Mouse (Mus musculus) heart, postnatal 0 days (tissue): Measurements from ENCODE around the gene Begain. TPM values are rescaled to one million over a fixed set of nuclear protein-coding genes. Genes with fewer than 3 reads are reported as not detected.

Experiments
- ATAC-seq: fragments of 200-750 bp; cut with Nextera tagmentation; 2 replicates; pipeline ENCODE4 v1.8.0; 2017; ENCODE audit warnings: low read depth, moderate number of reproducible peaks, moderate library complexity; ENCODE audit not compliant: insufficient read depth
- DNase-seq: peaks from one replicate; pipeline ENCODE4 v3.0.0-alpha.2; 2016; ENCODE audit warnings: low spot score
- H3K27ac ChIP-seq: fragments of 300-500 bp; sonication (generic); 2 replicates; pipeline ENCODE4 v1.5.1; 2014; ENCODE audit warnings: low read depth, mild to moderate bottlenecking
- H3K27me3 ChIP-seq: fragments of 300-500 bp; sonication (generic); 2 replicates; pipeline ENCODE4 v1.6.1; 2014; ENCODE audit warnings: low read length, mixed read lengths; ENCODE audit not compliant: control insufficient read depth, insufficient read depth
- H3K36me3 ChIP-seq: fragments of 300-500 bp; sonication (generic); replicated peaks from 2 replicates; pipeline ENCODE4 v1.6.1; 2014; ENCODE audit warnings: low read length, mixed read lengths; ENCODE audit not compliant: control insufficient read depth, insufficient read depth
- H3K4me1 ChIP-seq: fragments of 300-500 bp; sonication (generic); 2 replicates; pipeline ENCODE4 v1.6.1; 2014; ENCODE audit warnings: antibody characterized with exemption; ENCODE audit not compliant: control insufficient read depth, insufficient read depth
- H3K4me2 ChIP-seq: fragments of 300-500 bp; sonication (generic); 2 replicates; pipeline ENCODE4 v1.6.1; 2014; ENCODE audit warnings: low read depth, mild to moderate bottlenecking, low read length, moderate library complexity
- H3K4me3 ChIP-seq: fragments of 300-500 bp; sonication (generic); 2 replicates; pipeline ENCODE4 v1.5.1; 2014; ENCODE audit warnings: low read depth, low read length
- H3K9ac ChIP-seq: fragments of 300-500 bp; sonication (generic); replicated peaks from 2 replicates; pipeline ENCODE4 v1.6.1; 2014; ENCODE audit warnings: low read depth, low read length, mixed read lengths
- H3K9me3 ChIP-seq: fragments of 300-500 bp; sonication (generic); replicated peaks from 2 replicates; pipeline ENCODE4 v1.6.1; 2016; ENCODE audit warnings: low read length; ENCODE audit not compliant: control insufficient read depth
- CTCF ChIP-seq: IDR thresholded peaks from 2 replicates; pipeline ENCODE4 v1.5.1; 2016; ENCODE audit warnings: antibody characterized with exemption, control low read depth, low read depth
- EP300 ChIP-seq: IDR thresholded peaks from 2 replicates; pipeline ENCODE4 v1.6.1; 2016; ENCODE audit warnings: antibody characterized with exemption, low read depth
- WGBS: fragments of 180-500 bp; shearing (Covaris S2); extraction: QIAGEN DNeasy Blood & Tissue Kit; methylation state at CpG from one replicate; pipeline ENCODE4 v1.1.7; 2014; 5-methylcytosine and 5-hydroxymethylcytosine counted together
- polyA plus RNA-seq: library from polyadenylated mRNA; unstranded; fragments of >200 nt; fragmentation: Nextera tagmentation; extraction: Ambion mirVana; gene quantifications from 2 replicates; pipeline ENCODE4 v1.2.1, GENCODE M21; 2015
- total RNA-seq: library from RNA; depleted of rRNA; stranded (reverse); fragments of >200 nt; gene quantifications from 2 replicates; pipeline ENCODE4 v1.2.3, GENCODE M21; 2014; ENCODE audit warnings: low replicate concordance

The Begain gene
- total and polyA plus RNA-seq, 2 experiments from 2014 or later, result 0.33 to 1.6 TPM

DNA sequence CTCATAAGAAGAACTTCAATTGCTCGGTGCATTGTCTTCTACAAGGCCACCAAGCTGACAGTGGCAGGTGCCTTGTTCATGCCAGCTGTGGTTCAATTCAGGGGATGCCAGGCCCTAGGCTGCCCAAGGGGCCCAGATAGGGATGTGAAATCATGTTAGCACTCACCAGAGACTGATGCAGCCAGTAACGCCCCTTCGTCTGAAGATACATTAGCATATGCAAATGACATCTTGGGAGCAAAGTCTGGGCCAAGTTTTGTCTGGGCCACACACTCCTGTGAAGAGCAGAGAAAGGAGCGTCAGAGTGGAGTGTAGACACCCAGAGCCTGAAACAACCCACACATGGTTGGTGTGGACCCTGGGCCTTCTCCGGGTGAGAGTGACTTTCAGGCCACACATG is 17.0 kb upstream of the Begain start:
- Histone ChIP-seq H3K27ac (no peak overlapping the region), H3K4me1 (no peaks in the 10 kb centered on the region), H3K27me3 (no peaks in the 10 kb centered on the region), H3K9me3 (no peaks in the 10 kb centered on the region), H3K4me2 (no peak overlapping the region), H3K4me3 (no peak overlapping the region), H3K36me3 (no peaks in the 10 kb centered on the region), H3K9ac (no peak overlapping the region)
- DNase-seq (no peak), ATAC-seq (no peak)
- TF ChIP-seq EP300, result no peak
- no peak for TF ChIP-seq CTCF
- 65% methylated on average over 5 of the region's 5 CpGs for WGBS

DNA sequence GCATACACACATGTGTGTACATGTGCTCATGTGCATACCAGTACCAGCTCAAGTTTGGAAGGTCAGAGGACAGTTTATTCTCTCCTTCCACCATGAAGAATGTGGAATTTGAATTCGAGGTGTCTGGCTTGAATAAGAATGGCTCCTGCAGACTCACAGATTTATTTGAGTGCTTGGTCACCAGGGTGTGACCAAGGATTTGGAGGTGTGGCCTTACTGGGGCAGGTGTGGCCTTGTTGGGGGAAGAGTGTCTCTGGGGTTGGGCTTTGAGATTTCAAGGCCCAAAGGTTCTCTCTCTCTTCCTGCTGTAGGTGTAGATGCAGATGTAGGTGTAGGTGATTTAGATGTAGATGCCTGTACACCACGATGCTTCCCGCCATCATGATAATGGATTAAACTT is 15.5 kb upstream of the Begain start:
- DNase-seq (no peak), ATAC-seq (no peak)
- Histone ChIP-seq H3K4me1 (no peaks in the 10 kb centered on the region), H3K27ac (no peak overlapping the region), H3K4me2 (no peak overlapping the region), H3K4me3 (no peak overlapping the region), H3K9me3 (no peaks in the 10 kb centered on the region), H3K36me3 (no peaks in the 10 kb centered on the region), H3K9ac (no peak overlapping the region), H3K27me3 (no peaks in the 10 kb centered on the region)
- TF ChIP-seq CTCF (no peak), EP300 (no peak)
- WGBS, result 77% methylated on average over 3 of the region's 3 CpGs

DNA sequence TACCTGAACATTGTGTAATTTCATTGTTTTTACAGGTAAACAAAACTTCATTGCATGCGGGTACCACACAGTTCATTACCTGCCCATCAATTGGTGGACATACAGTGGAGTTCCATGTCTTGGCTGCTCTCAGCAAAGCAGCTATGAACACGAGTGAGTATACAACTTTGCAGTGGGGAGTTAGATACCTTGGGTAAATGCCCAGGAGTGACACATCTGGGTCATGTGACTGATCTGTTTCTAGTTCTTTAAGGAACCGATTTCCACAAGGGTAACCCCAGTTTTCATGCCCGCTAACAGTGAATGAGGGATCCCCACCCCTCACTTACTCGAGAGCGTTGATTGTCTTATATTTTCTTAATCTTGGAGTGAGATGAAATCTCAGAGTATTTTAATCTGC is 9.0 kb upstream of the Begain start:
- H3K9me3 ChIP-seq, result no peaks in the 10 kb centered on the region
- WGBS, result 66% methylated on average over 6 of the region's 6 CpGs

DNA sequence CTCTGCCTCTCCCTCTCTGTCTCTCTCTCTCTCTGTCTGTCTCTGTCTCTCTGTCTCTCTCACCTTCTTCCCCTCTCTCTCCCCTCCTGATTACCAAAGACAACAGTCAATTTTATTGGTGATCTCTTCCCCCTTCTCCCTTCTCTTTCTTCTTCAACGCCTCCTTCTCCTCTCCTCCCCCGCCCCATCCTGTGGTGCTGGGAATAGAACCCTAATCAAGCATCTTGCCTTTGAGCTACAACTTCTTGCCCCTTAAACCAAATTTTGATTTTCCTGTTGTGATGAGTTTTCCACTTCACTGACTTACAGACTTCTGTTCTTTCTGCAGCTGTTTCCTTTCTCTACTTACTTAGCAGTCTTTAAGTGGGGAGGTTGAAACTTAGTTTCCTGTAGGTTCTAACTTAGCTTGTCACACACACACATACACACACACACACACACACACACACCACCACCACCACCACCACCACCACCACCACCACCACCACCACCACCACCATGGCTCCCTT is 6.8 kb upstream of the Begain start:
- no peaks in the 10 kb centered on the region for H3K36me3 ChIP-seq
- ATAC-seq, result no peak
- H3K4me3 ChIP-seq, result no peak overlapping the region
- H3K9ac ChIP-seq, result no peak overlapping the region
- 0 out of 2 replicates have a peak, but pooled peaks cover 9% of the 10 kb centered on the region for H3K27me3 ChIP-seq
- no peak for DNase-seq
- WGBS, result 54% methylated on average over 2 of the region's 2 CpGs
- H3K4me1 ChIP-seq, result no peaks in the 10 kb centered on the region
- no peak overlapping the region for H3K27ac ChIP-seq
- no peak overlapping the region for H3K4me2 ChIP-seq
- TF ChIP-seq EP300, result no peak
- TF ChIP-seq CTCF, result no peak
- H3K9me3 ChIP-seq, result no peaks in the 10 kb centered on the region

More for the DNA sequence above, 9.0 kb upstream of the Begain start:
- no peak for TF ChIP-seq EP300
- no peak for TF ChIP-seq CTCF
- H3K4me2 ChIP-seq, result no peak overlapping the region
- ATAC-seq (no peak), DNase-seq (no peak)
- H3K36me3 ChIP-seq, result no peaks in the 10 kb centered on the region
- H3K4me3 ChIP-seq, result no peak overlapping the region
- no peak overlapping the region for H3K9ac ChIP-seq
- no peaks in the 10 kb centered on the region for H3K4me1 ChIP-seq
- H3K27ac ChIP-seq, result no peak overlapping the region
- H3K27me3 ChIP-seq, result no peaks in the 10 kb centered on the region

DNA sequence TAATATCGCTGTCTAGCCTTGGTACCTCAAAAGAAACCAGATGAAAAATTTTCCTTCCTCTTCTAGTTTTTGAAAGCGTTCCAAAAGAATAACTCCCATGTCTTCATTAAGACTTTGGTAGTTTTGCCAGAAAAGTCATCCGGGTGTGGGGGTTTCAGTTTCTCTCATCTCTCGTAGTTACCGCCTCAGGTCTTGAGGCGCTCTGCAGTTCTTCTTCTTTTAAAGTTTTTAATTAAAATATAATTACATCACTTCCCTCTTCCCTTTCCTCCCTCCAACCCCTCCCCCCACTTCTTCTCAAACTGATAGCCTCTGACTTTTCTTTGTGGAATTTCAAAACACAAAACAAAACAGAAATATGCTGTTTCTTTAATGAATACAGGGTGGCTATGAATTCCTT is 6.1 kb upstream of the Begain start:
- no peak overlapping the region for H3K4me2 ChIP-seq
- no peak overlapping the region for H3K4me3 ChIP-seq
- H3K27me3 ChIP-seq, result peaks cover 15% of the 10 kb centered on the region; the same call in 1 of the 2 replicates
- DNase-seq (no peak), ATAC-seq (no peak)
- H3K4me1 ChIP-seq, result no peaks in the 10 kb centered on the region
- H3K36me3 ChIP-seq, result no peaks in the 10 kb centered on the region
- 60% methylated on average over 6 of the region's 6 CpGs for WGBS
- H3K9me3 ChIP-seq, result no peaks in the 10 kb centered on the region
- no peak overlapping the region for H3K9ac ChIP-seq
- TF ChIP-seq CTCF (no peak), EP300 (no peak)
- H3K27ac ChIP-seq, result no peak overlapping the region

DNA sequence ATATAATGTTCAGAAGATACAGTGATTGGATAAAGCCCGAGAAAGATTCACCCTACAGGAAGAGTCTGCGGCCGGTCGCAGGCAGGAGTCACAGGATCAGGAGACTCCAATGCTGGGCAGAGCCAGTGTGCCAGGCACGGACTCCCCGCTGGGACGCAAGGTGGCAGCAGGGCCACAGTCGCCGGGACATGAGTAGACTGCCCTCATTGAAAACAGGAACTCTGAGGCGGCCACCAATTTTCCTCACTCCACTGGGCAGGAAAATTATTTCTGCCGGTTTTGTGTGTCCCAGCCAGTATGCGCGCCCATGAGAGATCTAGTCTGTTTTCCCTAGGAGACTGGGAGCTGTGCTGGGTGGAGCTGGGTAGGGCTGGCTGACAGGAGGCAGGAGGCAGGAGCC is 3.2 kb upstream of the Begain start:
- peaks cover 3% of the 10 kb centered on the region; the same call in 1 of the 2 replicates for H3K4me1 ChIP-seq
- no peak overlapping the region for H3K9ac ChIP-seq
- TF ChIP-seq CTCF (no peak), EP300 (no peak)
- DNase-seq, result no peak
- no peak overlapping the region for H3K4me2 ChIP-seq
- peaks cover 33% of the 10 kb centered on the region for H3K27me3 ChIP-seq
- no peak for ATAC-seq
- WGBS, result 85% methylated on average over 13 of the region's 13 CpGs
- no peak overlapping the region for H3K4me3 ChIP-seq
- H3K9me3 ChIP-seq, result no peaks in the 10 kb centered on the region
- no peaks in the 10 kb centered on the region for H3K36me3 ChIP-seq
- H3K27ac ChIP-seq, result no peak overlapping the region
